Comparison of ENCODE assay signal across 8 mouse cellular contexts in the genomic region with DNA sequence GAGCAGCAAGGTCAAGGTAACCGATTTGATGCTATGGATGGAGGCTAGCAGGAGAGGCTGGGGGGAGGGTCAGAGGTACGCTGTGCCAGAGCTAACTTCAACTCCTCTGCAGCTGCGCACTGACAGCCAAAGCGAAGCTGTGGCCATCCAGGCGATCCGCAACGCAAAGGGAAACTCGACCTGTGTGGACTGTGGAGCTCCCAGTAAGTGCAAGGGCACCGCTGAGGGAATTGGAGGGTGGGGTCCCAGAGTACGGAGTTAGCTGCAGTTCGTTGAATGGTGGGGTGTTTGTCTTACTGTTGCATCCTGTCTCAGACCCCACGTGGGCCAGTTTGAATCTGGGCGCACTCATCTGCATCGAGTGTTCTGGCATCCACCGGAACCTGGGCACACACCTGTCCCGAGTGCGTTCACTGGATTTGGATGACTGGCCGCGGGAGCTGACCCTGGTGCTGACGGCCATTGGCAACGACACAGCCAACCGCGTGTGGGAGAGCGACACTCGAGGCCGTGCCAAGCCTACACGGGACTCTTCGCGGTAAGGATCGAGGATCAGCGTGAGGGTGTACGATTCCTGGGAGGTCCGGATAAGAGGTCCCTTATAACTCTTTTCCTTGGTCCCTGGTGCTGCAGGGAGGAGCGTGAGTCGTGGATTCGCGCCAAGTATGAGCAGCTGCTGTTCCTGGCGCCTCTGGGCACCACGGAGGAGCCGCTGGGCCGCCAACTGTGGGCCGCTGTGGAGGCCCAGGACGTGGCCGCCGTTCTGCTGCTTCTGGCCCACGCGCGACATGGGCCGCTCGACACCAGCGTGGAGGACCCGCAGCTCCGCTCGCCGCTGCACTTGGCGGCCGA. TPM values are rescaled to one million over a fixed set of nuclear protein-coding genes. Genes with fewer than 3 reads are reported as not detected.
DNase-seq lines count a peak whose midpoint lies in the region; ATAC-seq and TF ChIP-seq lines count a peak whose summit lies in the region.

No protein-coding gene starts in this region.

- no peaks in the 10 kb centered on the region for H3K9me3 ChIP-seq in forebrain, postnatal 0 days (ENCODE audit: low read length)
- H3K9me3 ChIP-seq in lung, embryonic 16.5 days (ENCODE audit: control insufficient read depth, low read length): no peaks in the 10 kb centered on the region
- no peaks in the 10 kb centered on the region for H3K9me3 ChIP-seq in stomach, embryonic 15.5 days

- peaks cover 4% of the 10 kb centered on the region; the same call in 1 of the 2 replicates for H3K27me3 ChIP-seq in forebrain, postnatal 0 days (ENCODE audit: insufficient read depth, low read length)
- peaks cover 40% of the 10 kb centered on the region for H3K27me3 ChIP-seq in lung, embryonic 16.5 days (ENCODE audit: control insufficient read depth, insufficient read depth, low read depth, low read length)
- peaks cover 56% of the 10 kb centered on the region for H3K27me3 ChIP-seq in stomach, embryonic 15.5 days (replicated peaks)

- ATAC-seq in forebrain, postnatal 0 days: peak; percentile 40
- 0 out of 2 replicates have a peak, but pooled peaks have one; percentile 3 for ATAC-seq in lung, embryonic 16.5 days (ENCODE audit: low read depth)
- no peak for ATAC-seq in stomach, embryonic 15.5 days (ENCODE audit: insufficient read depth, low FRiP score, low read depth)

- 0 out of 2 replicates have a peak, but pooled peaks cover 3% of the 10 kb centered on the region for H3K4me1 ChIP-seq in forebrain, postnatal 0 days (ENCODE audit: insufficient read depth)
- peaks cover 31% of the 10 kb centered on the region for H3K4me1 ChIP-seq in lung, embryonic 16.5 days (replicated peaks; ENCODE audit: control insufficient read depth, insufficient read depth, low read length)
- H3K4me1 ChIP-seq in stomach, embryonic 15.5 days: peaks cover 15% of the 10 kb centered on the region

- H3K4me2 ChIP-seq in forebrain, postnatal 0 days (ENCODE audit: low read depth): peak overlapping the region; percentile 41
- peak overlapping the region; percentile 53 for H3K4me2 ChIP-seq in lung, embryonic 16.5 days (ENCODE audit: low read depth, low read length)
- peak overlapping the region; percentile 49 for H3K4me2 ChIP-seq in stomach, embryonic 15.5 days

- intact Hi-C loops in gastrocnemius, adult 2 months (cut with DNase I): no loop called here

- DNase-seq in gastrocnemius, adult 2 months: peak; percentile 74
- no peak for DNase-seq in gastrocnemius, postnatal 25 days
- peak; percentile 77 for DNase-seq in adrenal gland, postnatal 10 days
- peak; percentile 60 for DNase-seq in forebrain, postnatal 0 days
- peak; percentile 76 for DNase-seq in kidney, adult 18-20 months
- DNase-seq in urinary bladder, postnatal 25 days (ENCODE audit: low spot score): no peak

- WGBS in forebrain, postnatal 0 days: 9% methylated on average over 57 of the region's 57 CpGs
- 9% methylated on average over 57 of the region's 57 CpGs for WGBS in lung, embryonic 16.5 days
- WGBS in stomach, embryonic 15.5 days: 14% methylated on average over 57 of the region's 57 CpGs

- no peak overlapping the region for H3K27ac ChIP-seq in gastrocnemius, adult 2 months
- H3K27ac ChIP-seq in forebrain, postnatal 0 days (ENCODE audit: low read depth, low read length): no peak overlapping the region
- no peak overlapping the region for H3K27ac ChIP-seq in lung, embryonic 16.5 days (ENCODE audit: low read length)
- H3K27ac ChIP-seq in stomach, embryonic 15.5 days: no peak overlapping the region

- H3K4me3 ChIP-seq in gastrocnemius, adult 2 months: peak overlapping the region; percentile 59
- peak overlapping the region; percentile 18 for H3K4me3 ChIP-seq in forebrain, postnatal 0 days (ENCODE audit: low read depth, low read length)
- H3K4me3 ChIP-seq in lung, embryonic 16.5 days (ENCODE audit: low read length): peak overlapping the region; percentile 17
- H3K4me3 ChIP-seq in stomach, embryonic 15.5 days (replicated peaks): peak overlapping the region; percentile 28

- peak overlapping the region; percentile 14; the same call in 1 of the 2 replicates for H3K9ac ChIP-seq in forebrain, postnatal 0 days
- H3K9ac ChIP-seq in lung, embryonic 16.5 days (ENCODE audit: low read length): peak overlapping the region; percentile 0; the same call in 1 of the 2 replicates
- no peak overlapping the region for H3K9ac ChIP-seq in stomach, embryonic 15.5 days

- TF ChIP-seq CTCF in gastrocnemius, adult 2 months (IDR thresholded peaks at IDR 0.05): no peak
- no peak for TF ChIP-seq CTCF in forebrain, postnatal 0 days (IDR thresholded peaks at IDR 0.05; ENCODE audit: low read depth)

- peaks cover 62% of the 10 kb centered on the region for H3K36me3 ChIP-seq in forebrain, postnatal 0 days (ENCODE audit: insufficient read depth)
- H3K36me3 ChIP-seq in lung, embryonic 16.5 days (ENCODE audit: control insufficient read depth, insufficient read depth, low read length): no peaks in the 10 kb centered on the region
- H3K36me3 ChIP-seq in stomach, embryonic 15.5 days: 0 out of 2 replicates have a peak, but pooled peaks cover 3% of the 10 kb centered on the region

RNA-seq across cellular contexts. Expression of a gene that starts 15.7 kb away (rescaled TPM):
- total RNA-seq in gastrocnemius, adult 2 months (2021): 1 to 10 TPM; 1.6 TPM
- 1 to 10 TPM; 2.0 to 2.4 TPM for total RNA-seq in gastrocnemius, postnatal 25 days (2021)
- 1 to 10 TPM; 5.7 to 6.2 TPM for total RNA-seq in adrenal gland, postnatal 10 days (2021)
- 220 and 258 TPM in 2 replicates for total RNA-seq in forebrain, postnatal 0 days (2014; rRNA removed)
- polyA plus RNA-seq in forebrain, postnatal 0 days (2015; fragmentation: Nextera tagmentation; extraction: Ambion mirVana): 3.5 and 4.6 TPM in 2 replicates
- polyA plus RNA-seq in lung, embryonic 16.5 days (2015; fragmentation: Nextera tagmentation; extraction: Ambion mirVana): 0.04 and 0.58 TPM in 2 replicates
- 0.28 and 0.67 TPM in 2 replicates for polyA plus RNA-seq in stomach, embryonic 15.5 days (2015; fragmentation: Nextera tagmentation; extraction: Ambion mirVana)

RNA-seq across cellular contexts. Expression of a gene that starts 20.7 kb away (rescaled TPM):
- 10 to 100 TPM; 21.6 to 29.9 TPM for total RNA-seq in gastrocnemius, adult 2 months (2021)
- 10 to 100 TPM; 24.1 to 28.8 TPM for total RNA-seq in gastrocnemius, postnatal 25 days (2021)
- total RNA-seq in adrenal gland, postnatal 10 days (2021): 10 to 100 TPM; 81.7 to 94.3 TPM
- 105 and 201 TPM in 2 replicates for total RNA-seq in forebrain, postnatal 0 days (2014; rRNA removed)
- 83.9 and 98.1 TPM in 2 replicates for polyA plus RNA-seq in forebrain, postnatal 0 days (2015; fragmentation: Nextera tagmentation; extraction: Ambion mirVana)
- 165 and 169 TPM in 2 replicates for polyA plus RNA-seq in lung, embryonic 16.5 days (2015; fragmentation: Nextera tagmentation; extraction: Ambion mirVana)
- polyA plus RNA-seq in stomach, embryonic 15.5 days (2015; fragmentation: Nextera tagmentation; extraction: Ambion mirVana): 154 and 163 TPM in 2 replicates

RNA-seq across cellular contexts. Expression of a gene that starts 27.5 kb away (rescaled TPM):
- total RNA-seq in gastrocnemius, adult 2 months (2021): 10 to 100 TPM; 33.5 to 40.5 TPM
- 10 to 100 TPM; 43.3 to 46.9 TPM for total RNA-seq in gastrocnemius, postnatal 25 days (2021)
- total RNA-seq in adrenal gland, postnatal 10 days (2021): 100 to 1,000 TPM; 267 to 302 TPM
- total RNA-seq in forebrain, postnatal 0 days (2014; rRNA removed): 432 and 445 TPM in 2 replicates
- polyA plus RNA-seq in forebrain, postnatal 0 days (2015; fragmentation: Nextera tagmentation; extraction: Ambion mirVana): 656 and 790 TPM in 2 replicates
- polyA plus RNA-seq in lung, embryonic 16.5 days (2015; fragmentation: Nextera tagmentation; extraction: Ambion mirVana): 1,550 and 1,646 TPM in 2 replicates
- 1,443 and 1,450 TPM in 2 replicates for polyA plus RNA-seq in stomach, embryonic 15.5 days (2015; fragmentation: Nextera tagmentation; extraction: Ambion mirVana)

RNA-seq across cellular contexts. Expression of a gene that starts 30.1 kb away (rescaled TPM):
- 10 to 100 TPM; 10.9 to 15.1 TPM for total RNA-seq in gastrocnemius, adult 2 months (2021)
- total RNA-seq in gastrocnemius, postnatal 25 days (2021): 10 to 100 TPM; 11.3 to 13.9 TPM
- 10 to 100 TPM; 82.0 to 88.6 TPM for total RNA-seq in adrenal gland, postnatal 10 days (2021)
- 118 and 119 TPM in 2 replicates for total RNA-seq in forebrain, postnatal 0 days (2014; rRNA removed)
- polyA plus RNA-seq in forebrain, postnatal 0 days (2015; fragmentation: Nextera tagmentation; extraction: Ambion mirVana): 122 TPM in 2 replicates
- 108 and 111 TPM in 2 replicates for polyA plus RNA-seq in lung, embryonic 16.5 days (2015; fragmentation: Nextera tagmentation; extraction: Ambion mirVana)
- polyA plus RNA-seq in stomach, embryonic 15.5 days (2015; fragmentation: Nextera tagmentation; extraction: Ambion mirVana): 100 and 108 TPM in 2 replicates

RNA-seq across cellular contexts. Expression of a gene that starts 30.8 kb away (rescaled TPM):
- total RNA-seq in gastrocnemius, adult 2 months (2021): 1 to 10 TPM in 1 of 2 experiments, under 1 TPM in 1; 0.45 to 1.2 TPM
- under 1 TPM; 0.62 to 0.82 TPM for total RNA-seq in gastrocnemius, postnatal 25 days (2021)
- 1 to 10 TPM; 6.5 to 6.9 TPM for total RNA-seq in adrenal gland, postnatal 10 days (2021)
- 70.7 and 75.8 TPM in 2 replicates for total RNA-seq in forebrain, postnatal 0 days (2014; rRNA removed)
- 7.9 and 8.1 TPM in 2 replicates for polyA plus RNA-seq in forebrain, postnatal 0 days (2015; fragmentation: Nextera tagmentation; extraction: Ambion mirVana)
- polyA plus RNA-seq in lung, embryonic 16.5 days (2015; fragmentation: Nextera tagmentation; extraction: Ambion mirVana): 0.46 and 0.53 TPM in 2 replicates
- 0.79 and 1.2 TPM in 2 replicates for polyA plus RNA-seq in stomach, embryonic 15.5 days (2015; fragmentation: Nextera tagmentation; extraction: Ambion mirVana)

Comparison
In these comparisons a context has a peak if more than half of its experiments do, and no peak if none do; other contexts are left out.
1. DNase-seq: peak in gastrocnemius, adult 2 months (single experiment), adrenal gland, postnatal 10 days (single experiment), forebrain, postnatal 0 days (single experiment) and kidney, adult 18-20 months (single experiment); none in gastrocnemius, postnatal 25 days (single experiment) and urinary bladder, postnatal 25 days (single experiment).
2. RNA of a gene that starts 15.7 kb away (total RNA-seq): 220 to 258 TPM in forebrain, postnatal 0 days; 5.7 to 6.2 TPM in adrenal gland, postnatal 10 days, 2.0 to 2.4 TPM in gastrocnemius, postnatal 25 days and 1.6 TPM in gastrocnemius, adult 2 months; every median in the first group is over 10 times any median in the second.
3. Peak in every context shown above with its lines, with median percentiles within 50 percentile points of each other: H3K4me3 ChIP-seq and H3K4me2 ChIP-seq.